ENCODE assay signal across 16 mouse cellular contexts in genomic region chr5:47052942-47053341, GRCm38 (mm10).
A peak's percentile ranks its signal among the peaks of the same experiment; 100 is the strongest.
DNase-seq lines count a peak whose midpoint lies in the region; ATAC-seq and TF ChIP-seq lines count a peak whose summit lies in the region.
"Had no signal": no experiment of that assay in that cellular context is flagged by ENCODE, and none has a peak within 500 bp of the region (broad histone marks: within the 10 kb centered on the region; RNA-seq: fewer than 3 reads in every experiment).

No protein-coding gene starts in this region.

- 9% methylated on average over 3 of the region's 3 CpGs for WGBS in hindbrain, postnatal 0 days
- 18% methylated on average over 3 of the region's 3 CpGs for WGBS in hindbrain, embryonic 13.5 days

- no peak overlapping the region for H3K27ac ChIP-seq in hindbrain, postnatal 0 days
- H3K27ac ChIP-seq in hindbrain, embryonic 13.5 days = no peak overlapping the region
- H3K27ac ChIP-seq: embryonic facial prominence, embryonic 15.5 days had no signal

- no peaks in the 10 kb centered on the region for H3K27me3 ChIP-seq in hindbrain, postnatal 0 days (ENCODE audit: insufficient read depth, low read length)
- no peaks in the 10 kb centered on the region for H3K27me3 ChIP-seq in hindbrain, embryonic 13.5 days
- H3K27me3 ChIP-seq: CH12.LX; embryonic facial prominence, embryonic 15.5 days; megakaryocyte, embryonic 14.5 days had no signal

- no peak for TF ChIP-seq CTCF in hindbrain, postnatal 0 days (IDR thresholded peaks at IDR 0.05; ENCODE audit: low read depth)

- peak; percentile 3 for DNase-seq in hindbrain, postnatal 0 days (ENCODE audit: low spot score)
- peak; percentile 4 for DNase-seq in testis, postnatal 14 days (ENCODE audit: low spot score)
- no peak for DNase-seq in testis, postnatal 10 days (ENCODE audit: low spot score)
- DNase-seq in heart, postnatal 4 days = peak; percentile 6
- peak; percentile 16 for DNase-seq in retina, postnatal 1 day
- no peak for DNase-seq in right cerebral cortex, postnatal 25 days
- DNase-seq in frontal cortex, adult 2 months (ENCODE audit: extremely low spot score in 1 of 2, low spot score in 1 of 2) = no peak
- DNase-seq: adrenal gland, postnatal 36 days; cerebellum, adult 2 months; gastrocnemius, postnatal 25 days; right cerebral cortex, postnatal 14 days had no signal

- no peak overlapping the region for H3K4me3 ChIP-seq in hindbrain, postnatal 0 days (ENCODE audit: low read length)
- no peak overlapping the region for H3K4me3 ChIP-seq in hindbrain, embryonic 13.5 days
- H3K4me3 ChIP-seq: embryonic facial prominence, embryonic 15.5 days; megakaryocyte, embryonic 14.5 days had no signal

- H3K36me3 ChIP-seq in hindbrain, postnatal 0 days (ENCODE audit: insufficient read depth, low read length) = no peaks in the 10 kb centered on the region
- H3K36me3 ChIP-seq in hindbrain, embryonic 13.5 days = no peaks in the 10 kb centered on the region
- H3K36me3 ChIP-seq: embryonic facial prominence, embryonic 15.5 days had no signal

- no peak overlapping the region for H3K9ac ChIP-seq in hindbrain, postnatal 0 days (replicated peaks; ENCODE audit: low read length)
- H3K9ac ChIP-seq in hindbrain, embryonic 13.5 days = no peak overlapping the region
- H3K9ac ChIP-seq: embryonic facial prominence, embryonic 15.5 days had no signal

- H3K4me2 ChIP-seq in hindbrain, postnatal 0 days (ENCODE audit: low read depth, low read length) = no peak overlapping the region
- no peak overlapping the region for H3K4me2 ChIP-seq in hindbrain, embryonic 13.5 days
- H3K4me2 ChIP-seq: embryonic facial prominence, embryonic 15.5 days had no signal

- no peaks in the 10 kb centered on the region for H3K4me1 ChIP-seq in hindbrain, postnatal 0 days (ENCODE audit: insufficient read depth, low read length)
- H3K4me1 ChIP-seq in hindbrain, embryonic 13.5 days (replicated peaks) = no peaks in the 10 kb centered on the region
- H3K4me1 ChIP-seq: embryonic facial prominence, embryonic 15.5 days; megakaryocyte, embryonic 14.5 days had no signal

- no peaks in the 10 kb centered on the region for H3K9me3 ChIP-seq in hindbrain, postnatal 0 days (ENCODE audit: low read length)
- H3K9me3 ChIP-seq in hindbrain, embryonic 13.5 days = no peaks in the 10 kb centered on the region
- H3K9me3 ChIP-seq: embryonic facial prominence, embryonic 15.5 days; megakaryocyte, embryonic 14.5 days had no signal

- ATAC-seq in hindbrain, postnatal 0 days = no peak
- ATAC-seq in hindbrain, embryonic 13.5 days (ENCODE audit: low FRiP score) = no peak
- ATAC-seq: inflammation-experienced regulatory T-cells, adult 6 months had no signal

Comparison
In these comparisons a context has a peak if more than half of its experiments do, and no peak if none do; other contexts are left out.
1. DNase-seq: peak in hindbrain, postnatal 0 days (single experiment), testis, postnatal 14 days (single experiment), heart, postnatal 4 days (single experiment) and retina, postnatal 1 day (single experiment); none in testis, postnatal 10 days (single experiment), right cerebral cortex, postnatal 25 days (single experiment) and frontal cortex, adult 2 months (0 of 2).